Mouse (Mus musculus): ENCODE results near the gene Efna2.

Efna2 gene

GRCm38 (mm10) chr10:80179068-80180051 lies at the start of gene Efna2:
Gene Efna2 (plus strand): TSS chr10:80179482.
- in situ Hi-C loops (cut with MboI; ENCODE audit: unreplicated experiment in 2 of 2): loop anchor here (5.0 to 25.0 kb wide), 4 partner anchors 68 to 333 kb away; partner anchors contain the start of genes Ndufs7 (in 2 of the 2) and Adamtsl5 (in 1 of the 2)

- in situ Hi-C loops (cut with MboI; ENCODE audit: unreplicated experiment in 2 of 2): no loop called here
These were observed 49.4 kb upstream of the Efna2 start for GRCm38 (mm10) chr10:80129846-80130245.

- in situ Hi-C loops (cut with MboI; ENCODE audit: unreplicated experiment in 2 of 2): no loop called here
These were observed 48.8 kb upstream of the Efna2 start for GRCm38 (mm10) chr10:80130403-80131031.

- in situ Hi-C loops (cut with MboI; ENCODE audit: unreplicated experiment in 2 of 2): no loop called here
These were observed 47.8 kb upstream of the Efna2 start for GRCm38 (mm10) chr10:80131316-80131951.

- in situ Hi-C loops (cut with MboI; ENCODE audit: unreplicated experiment in 2 of 2): no loop called here
These were observed 47.3 kb upstream of the Efna2 start for GRCm38 (mm10) chr10:80131952-80132350.

GRCm38 (mm10) chr10:80133226-80133849 lies 45.9 kb upstream of the Efna2 start:
- in situ Hi-C loops (cut with MboI; ENCODE audit: unreplicated experiment in 2 of 2): no loop called here

- in situ Hi-C loops (cut with MboI; ENCODE audit: unreplicated experiment in 2 of 2): no loop called here
These were observed 44.9 kb upstream of the Efna2 start for GRCm38 (mm10) chr10:80134421-80134820.

- in situ Hi-C loops (cut with MboI; ENCODE audit: unreplicated experiment in 2 of 2): no loop called here
These were observed 44.1 kb upstream of the Efna2 start for GRCm38 (mm10) chr10:80135161-80135560.

GRCm38 (mm10) chr10:80135641-80136040 lies 43.6 kb upstream of the Efna2 start:
- in situ Hi-C loops (cut with MboI; ENCODE audit: unreplicated experiment in 2 of 2): no loop called here

- in situ Hi-C loops (cut with MboI; ENCODE audit: unreplicated experiment in 2 of 2): no loop called here
These were observed 42.9 kb upstream of the Efna2 start for GRCm38 (mm10) chr10:80136179-80136951.

GRCm38 (mm10) chr10:80136952-80137625 lies 42.2 kb upstream of the Efna2 start:
- in situ Hi-C loops (cut with MboI; ENCODE audit: unreplicated experiment in 2 of 2): no loop called here

GRCm38 (mm10) chr10:80137626-80138552 lies 41.4 kb upstream of the Efna2 start:
- in situ Hi-C loops (cut with MboI; ENCODE audit: unreplicated experiment in 2 of 2): no loop called here

GRCm38 (mm10) chr10:80138553-80139438 lies 40.5 kb upstream of the Efna2 start, which contains the start of gene Atp5d:
Gene Atp5d (plus strand): TSS chr10:80138632.
- in situ Hi-C loops (cut with MboI; ENCODE audit: unreplicated experiment in 2 of 2): no loop called here

GRCm38 (mm10) chr10:80139439-80139775 lies 39.9 kb upstream of the Efna2 start:
- in situ Hi-C loops (cut with MboI; ENCODE audit: unreplicated experiment in 2 of 2): no loop called here

GRCm38 (mm10) chr10:80139975-80140665 lies 39.2 kb upstream of the Efna2 start:
- in situ Hi-C loops (cut with MboI; ENCODE audit: unreplicated experiment in 2 of 2): loop anchor here in 1 of 2 experiments (5.0 to 10.0 kb wide), 2 partner anchors 178 to 285 kb away; partner anchors contain the start of genes Ptbp1 and Wdr18

- in situ Hi-C loops (cut with MboI; ENCODE audit: unreplicated experiment in 2 of 2): loop anchor here in 1 of 2 experiments (5.0 to 10.0 kb wide), 2 partner anchors 178 to 286 kb away; partner anchors contain the start of genes Ptbp1 and Wdr18
These were observed 38.6 kb upstream of the Efna2 start, which contains the start of gene Cbarp for GRCm38 (mm10) chr10:80140666-80141035. Gene Cbarp (minus strand): TSS chr10:80140835.
